Mouse (Mus musculus) thymus, postnatal 0 days (tissue): ENCODE results near the gene Susd6. TPM values are rescaled to one million over a fixed set of nuclear protein-coding genes. Genes with fewer than 3 reads are reported as not detected.

ENCODE experiments used
- DNase-seq: peaks from one replicate; pipeline ENCODE4 v3.0.0-alpha.2; 2015; ENCODE audit warnings: low spot score
- polyA plus RNA-seq: library from polyadenylated mRNA; unstranded; fragments of >200 nt; fragmentation: Nextera tagmentation; extraction: Ambion mirVana; gene quantifications from 2 replicates; pipeline ENCODE4 v1.2.1, GENCODE M21; 2015

The Susd6 gene
- polyA plus RNA-seq, 1 experiment from 2014 or later: 21.0 TPM

DNA sequence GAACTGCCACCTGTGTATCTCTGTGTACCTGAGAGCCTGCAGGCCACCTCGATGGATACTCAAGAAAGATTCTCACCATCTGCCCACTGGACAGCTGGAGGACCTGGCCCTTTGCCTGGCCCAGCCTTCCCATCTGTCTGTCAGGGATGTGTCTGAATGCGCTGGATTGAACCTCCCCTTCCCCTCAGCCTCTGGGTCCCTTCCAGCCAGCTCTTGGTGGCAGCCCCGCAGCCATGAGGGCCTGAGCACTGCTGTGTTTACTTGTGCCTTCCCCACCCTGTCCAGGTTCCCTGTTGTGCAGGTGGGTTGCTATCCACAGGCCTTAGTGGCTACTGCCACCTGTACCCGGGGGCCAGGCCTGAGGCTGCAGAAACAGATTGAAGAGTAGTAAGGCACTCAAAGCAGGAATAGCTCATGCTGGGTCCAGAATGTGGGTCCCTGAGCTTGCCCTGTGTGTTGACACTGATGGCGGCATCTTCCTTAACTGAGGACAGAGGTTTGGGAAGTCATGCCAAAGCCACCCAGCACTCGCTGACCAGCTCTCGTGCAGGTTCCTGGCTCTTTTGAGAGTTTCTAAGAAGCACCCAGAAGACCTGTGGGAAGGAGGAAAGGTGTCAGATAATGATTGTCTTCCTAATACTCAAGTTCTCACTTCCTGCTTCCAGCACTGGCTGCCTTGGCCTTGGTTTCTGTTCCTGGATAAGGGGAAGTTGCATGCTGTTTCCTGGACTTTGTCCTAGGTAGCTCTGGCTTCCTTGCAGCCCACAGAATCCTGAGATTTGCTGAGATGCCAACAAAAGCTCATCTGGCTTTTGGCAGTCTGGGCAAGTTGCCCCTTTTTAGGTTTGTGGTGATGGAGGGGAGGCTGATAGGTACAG lies 87.1 kb downstream of the Susd6 start:
- no peak for DNase-seq

DNA sequence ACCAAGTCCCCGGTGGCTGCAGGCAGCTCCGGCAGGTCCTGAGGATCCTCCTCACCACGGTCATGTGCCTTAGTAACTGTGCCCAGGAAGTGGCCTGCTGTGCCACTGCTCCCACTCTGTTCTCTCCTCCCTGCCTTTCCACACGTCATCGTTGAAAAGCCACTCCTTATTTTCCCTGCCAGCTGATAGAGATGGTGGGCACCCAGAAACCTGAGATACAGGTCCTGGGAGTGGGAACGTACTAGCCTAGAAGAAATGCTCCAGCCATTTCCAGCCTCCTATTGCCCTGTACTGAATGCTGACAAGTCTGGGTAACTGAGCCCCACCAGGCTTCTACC lies 87.8 kb downstream of the Susd6 start:
- no peak for DNase-seq

DNA sequence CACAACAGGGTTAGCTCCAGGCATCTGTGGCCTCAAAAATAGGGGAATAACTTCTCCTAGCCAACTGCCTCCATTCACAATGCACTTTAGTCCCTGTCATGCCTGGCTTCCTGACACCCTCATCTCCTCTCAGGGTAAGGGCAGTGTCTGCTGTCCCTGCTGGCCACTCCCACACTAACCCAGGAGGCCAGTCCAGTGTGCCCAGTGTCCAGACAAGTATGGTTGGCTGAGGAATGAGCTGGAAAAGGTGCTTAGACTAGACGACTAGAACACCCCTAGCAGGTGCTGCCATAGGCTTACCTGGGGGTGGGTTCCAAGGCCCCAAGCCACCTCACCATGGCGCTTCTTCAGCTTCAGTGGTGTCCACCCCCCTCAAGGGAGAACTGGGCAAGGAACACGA lies 88.3 kb downstream of the Susd6 start:
- DNase-seq: no peak

DNA sequence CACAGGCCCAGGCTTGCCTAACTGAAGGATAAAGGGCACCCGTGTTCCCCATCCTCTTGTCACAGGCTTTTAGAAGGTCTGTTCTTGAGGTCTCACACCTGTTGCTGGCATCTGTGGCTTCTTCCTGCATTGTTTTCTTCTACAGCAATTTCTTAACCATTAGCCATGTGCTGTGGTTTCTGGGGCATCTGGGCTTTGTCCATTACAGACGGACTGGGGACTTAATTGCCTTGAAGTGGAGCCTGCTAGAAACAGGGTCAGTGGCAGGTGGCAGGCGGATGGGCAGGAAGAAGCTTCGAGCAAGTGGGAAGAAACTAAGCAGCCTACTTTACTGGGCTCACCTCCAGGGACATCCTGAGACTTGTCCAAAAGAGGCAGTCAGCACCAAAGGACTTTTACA lies 89.0 kb downstream of the Susd6 start:
- no peak for DNase-seq

DNA sequence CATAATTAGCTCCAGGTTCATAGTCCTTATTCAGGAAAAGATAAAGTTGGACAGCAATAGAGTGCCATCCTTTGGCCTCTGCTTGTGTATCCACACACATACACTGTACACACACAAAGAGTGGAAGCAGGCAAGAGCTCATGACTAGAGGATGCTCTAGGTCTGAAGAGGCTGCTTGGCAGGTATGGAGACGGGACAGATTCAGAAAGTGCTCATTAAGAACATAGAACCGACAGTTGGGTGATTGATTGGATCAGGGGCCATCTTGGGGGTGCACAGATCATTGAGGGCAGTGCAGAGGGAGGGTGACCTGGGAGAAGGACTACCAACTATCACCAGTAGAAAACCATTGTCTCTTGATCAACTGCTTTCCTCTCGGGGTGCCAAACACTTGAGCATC lies 90.8 kb downstream of the Susd6 start:
- no peak for DNase-seq

DNA sequence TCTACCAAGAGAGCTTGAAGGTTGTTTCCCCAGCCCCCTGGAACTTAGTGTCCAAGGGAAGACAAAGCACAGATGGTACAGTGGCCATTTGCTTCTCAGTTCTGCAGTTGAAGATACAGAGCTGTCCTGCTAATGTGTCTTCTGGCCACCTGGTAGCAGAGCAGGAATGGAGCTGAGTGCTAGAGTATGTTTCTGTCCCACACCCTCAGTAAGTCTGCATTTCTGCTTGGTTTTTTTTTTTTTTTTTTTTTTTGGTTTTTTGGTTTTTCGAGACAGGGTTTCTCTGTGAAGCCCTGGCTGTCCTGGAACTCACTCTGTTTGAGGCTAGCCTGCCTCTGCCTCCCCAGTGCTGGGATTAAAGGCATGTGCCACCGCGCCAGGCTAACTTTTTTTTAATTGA lies 93.0 kb downstream of the Susd6 start:
- DNase-seq: no peak

DNA sequence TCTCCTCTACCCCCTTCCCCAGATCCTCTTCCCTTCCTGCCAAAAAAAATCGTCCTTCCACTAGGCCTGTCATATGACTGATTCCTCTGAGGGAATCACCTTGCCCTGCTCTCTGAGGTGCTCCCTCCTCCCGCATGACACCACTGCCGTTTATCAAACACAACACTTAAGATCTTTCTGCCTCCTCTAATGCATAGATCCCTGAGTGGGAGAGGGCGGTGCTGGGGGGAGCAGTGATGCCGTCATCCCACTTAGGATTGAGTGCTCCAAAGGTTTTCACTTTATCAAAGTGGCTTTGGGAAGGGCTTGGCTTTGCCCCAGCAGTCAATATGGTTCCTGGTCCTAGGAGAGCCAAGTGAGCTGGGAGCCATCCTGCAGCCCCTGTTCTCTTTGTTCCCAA lies 93.6 kb downstream of the Susd6 start:
- DNase-seq: no peak

DNA sequence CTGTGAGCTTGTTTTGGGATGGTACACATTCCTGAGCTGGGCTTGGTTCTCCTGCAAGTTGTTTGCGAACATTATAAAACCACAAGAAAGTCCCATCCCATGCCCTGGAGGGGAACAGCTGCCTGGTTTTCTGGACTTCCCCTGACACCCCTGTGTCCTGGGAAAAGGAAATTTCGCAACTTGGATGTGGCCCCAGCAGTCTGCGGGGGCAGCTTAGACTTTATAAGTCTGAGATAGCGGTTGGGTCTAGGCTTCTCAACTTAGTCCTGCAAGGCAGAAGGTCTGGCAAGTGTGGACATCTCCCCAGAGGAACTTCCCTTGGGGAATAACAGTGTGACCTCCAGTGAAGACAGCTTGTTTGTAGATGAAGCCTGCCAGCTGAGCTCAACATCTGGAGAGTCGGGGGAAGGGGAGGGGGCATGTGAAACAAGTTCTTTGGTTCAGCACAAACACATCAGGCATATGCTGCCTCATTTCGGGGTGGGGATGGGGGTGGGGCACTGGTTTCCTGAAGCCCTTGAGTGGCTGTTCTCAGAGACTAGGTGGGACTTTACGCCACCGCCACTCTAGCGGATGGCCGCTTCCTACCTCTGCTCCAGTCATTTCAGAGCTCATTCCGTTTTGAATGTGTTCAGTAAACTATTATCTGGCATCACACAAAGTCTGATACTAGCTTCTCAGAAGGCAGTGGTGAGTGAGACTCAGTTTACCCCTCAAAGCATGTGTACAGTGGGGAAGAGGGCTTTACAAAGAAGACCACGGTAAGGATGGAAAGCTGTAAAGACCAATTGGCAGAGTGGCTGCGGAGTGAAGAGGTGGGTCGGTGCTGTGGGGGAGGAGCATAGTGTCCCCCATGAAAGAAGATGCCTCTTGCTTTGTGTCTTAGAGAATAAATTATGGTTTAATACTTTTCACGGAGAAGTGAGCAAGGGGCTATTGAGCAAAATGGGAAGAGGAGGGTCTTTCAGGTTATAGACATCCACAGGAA lies 95.3 kb downstream of the Susd6 start:
- peak; percentile 81 for DNase-seq

DNA sequence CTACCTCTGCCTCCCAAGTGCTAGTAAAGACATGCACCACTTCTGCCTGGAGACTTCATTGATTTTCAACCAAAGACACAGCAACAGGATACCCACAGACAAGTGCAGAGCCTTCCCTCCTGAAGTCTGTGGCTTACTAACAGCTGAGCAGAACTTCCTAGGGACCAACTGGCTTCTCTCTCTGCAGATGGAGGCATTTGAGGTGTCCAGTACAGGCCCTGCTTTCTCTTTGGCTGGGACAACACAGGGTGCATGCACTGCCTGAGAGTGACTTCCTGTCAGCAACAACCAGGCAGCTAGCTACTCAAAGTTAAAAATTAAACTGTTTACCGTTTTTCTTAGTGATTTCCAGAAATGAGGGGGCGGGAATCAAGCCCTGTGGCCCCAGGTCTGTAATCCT lies 96.7 kb downstream of the Susd6 start:
- peak; percentile 14 for DNase-seq

DNA sequence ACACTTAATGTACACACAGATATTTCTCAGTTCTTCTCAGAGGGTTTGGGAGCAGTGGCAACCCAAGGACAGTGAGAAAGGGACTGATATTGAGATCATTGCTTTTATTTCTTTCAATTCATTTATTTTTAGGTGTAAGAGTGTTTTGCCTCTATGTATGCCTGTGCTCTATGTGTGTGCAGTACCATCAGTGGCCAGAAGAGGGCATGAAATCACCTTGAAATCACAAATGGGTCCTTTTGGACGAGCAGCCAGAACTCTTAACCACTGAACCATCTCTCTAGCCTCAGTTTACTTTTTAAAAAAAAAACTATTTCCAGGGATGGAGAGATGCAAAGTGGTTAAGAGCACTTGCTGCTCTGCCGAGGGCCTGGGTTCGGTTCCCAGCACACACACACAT lies 99.0 kb downstream of the Susd6 start:
- DNase-seq: no peak

DNA sequence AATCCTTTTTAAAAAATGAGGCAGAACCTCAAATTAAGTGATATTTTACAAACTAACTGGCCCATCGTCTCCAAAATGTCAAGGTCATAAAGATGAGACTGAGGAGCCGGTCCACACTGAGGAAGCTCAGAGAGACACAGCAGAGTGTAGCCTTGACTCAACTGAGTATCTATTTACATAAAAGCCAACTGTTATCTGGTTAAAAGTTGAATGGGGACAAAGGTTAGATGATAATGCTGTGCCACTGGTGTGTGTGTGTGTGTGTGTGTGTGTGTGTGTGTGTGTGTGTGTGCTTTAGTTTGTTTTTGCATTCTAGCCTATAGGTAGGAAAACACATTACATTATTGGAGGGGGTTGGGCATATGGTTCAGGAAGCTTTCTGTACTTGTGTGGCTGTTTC lies 100.8 kb downstream of the Susd6 start:
- no peak for DNase-seq

DNA sequence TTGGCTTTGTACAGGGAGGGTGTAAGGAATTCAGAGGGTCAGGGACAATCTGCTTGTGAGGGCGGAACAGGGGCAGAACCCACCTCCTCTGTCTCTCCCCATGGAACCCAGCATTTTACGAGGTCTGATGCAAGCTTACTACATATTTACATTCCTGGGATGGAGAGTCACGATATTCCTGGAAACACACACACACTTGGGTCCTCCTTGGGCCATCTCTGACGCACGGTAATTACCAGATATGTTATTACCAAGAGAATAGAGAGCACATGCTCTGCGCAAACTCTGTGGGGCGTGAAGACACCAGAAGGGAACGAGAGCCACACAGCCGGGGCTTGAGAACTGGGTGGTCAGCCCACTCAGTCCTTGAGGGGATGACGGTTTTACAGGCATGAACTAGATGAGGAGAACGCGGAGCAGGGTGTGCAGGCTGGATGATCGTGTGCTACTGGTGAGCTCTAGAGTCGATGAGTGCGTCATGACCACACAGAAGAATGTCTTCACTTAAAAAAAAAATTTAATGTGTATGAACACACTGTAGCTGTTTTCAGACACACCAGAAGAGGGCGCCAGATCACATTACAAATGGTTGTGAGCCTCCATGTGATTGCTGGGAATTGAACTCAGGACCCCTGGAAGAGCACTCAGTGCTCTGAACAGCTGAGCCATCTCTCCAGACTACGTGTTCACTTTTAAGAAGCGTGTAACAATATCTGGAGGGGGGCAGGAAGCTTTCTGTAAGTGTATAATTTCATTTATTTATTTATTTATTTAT lies 103.6 kb downstream of the Susd6 start:
- DNase-seq: no peak

DNA sequence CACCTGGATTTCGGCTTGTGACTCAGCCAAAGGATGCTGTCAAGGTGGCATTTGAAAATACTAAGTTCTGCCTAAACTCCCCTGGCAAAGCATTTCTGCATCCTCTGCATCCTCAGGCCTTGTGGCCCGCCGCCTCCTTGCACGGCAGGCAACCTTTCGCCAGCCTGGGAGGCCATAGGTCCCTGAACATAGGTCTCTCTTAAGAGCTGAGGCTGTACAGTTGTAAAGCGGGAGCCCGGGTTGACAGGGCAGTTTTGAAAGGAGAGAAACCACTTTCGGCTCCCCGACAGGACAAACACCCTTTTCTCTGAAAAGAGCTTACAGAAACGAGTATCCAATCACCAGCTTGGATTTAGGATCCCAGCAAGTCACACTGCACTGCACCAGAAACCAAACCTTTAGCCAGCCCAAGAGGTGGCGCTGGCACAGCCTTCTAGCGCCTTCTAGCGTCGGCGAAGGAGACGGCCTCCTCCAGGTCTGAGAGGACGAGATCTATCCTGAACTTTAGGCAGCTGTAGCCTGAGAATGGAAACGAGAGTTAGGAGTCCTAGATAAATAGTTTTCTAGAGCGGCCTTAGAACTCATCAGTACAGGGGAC lies 104.8 kb downstream of the Susd6 start:
- DNase-seq: peak; percentile 76

DNA sequence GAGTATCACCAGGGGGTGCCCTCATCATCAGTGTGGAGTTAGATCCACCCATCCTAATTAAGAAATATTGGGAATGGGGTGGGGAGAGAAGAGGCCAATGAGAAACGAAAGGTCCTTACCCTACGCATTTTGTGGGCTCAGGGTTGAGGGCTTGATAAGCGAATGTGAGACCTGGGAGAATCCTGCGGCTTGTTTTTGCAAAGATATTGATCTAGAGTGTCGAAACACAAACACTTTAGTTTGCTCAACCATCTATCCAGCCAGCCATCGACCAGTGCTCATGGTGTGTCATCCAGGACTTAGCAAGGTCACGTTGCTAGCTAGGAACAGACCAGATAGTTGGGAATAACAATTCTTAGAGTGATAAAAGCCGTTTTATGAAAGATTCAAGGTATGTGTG lies 119.3 kb downstream of the Susd6 start:
- no peak for DNase-seq

DNA sequence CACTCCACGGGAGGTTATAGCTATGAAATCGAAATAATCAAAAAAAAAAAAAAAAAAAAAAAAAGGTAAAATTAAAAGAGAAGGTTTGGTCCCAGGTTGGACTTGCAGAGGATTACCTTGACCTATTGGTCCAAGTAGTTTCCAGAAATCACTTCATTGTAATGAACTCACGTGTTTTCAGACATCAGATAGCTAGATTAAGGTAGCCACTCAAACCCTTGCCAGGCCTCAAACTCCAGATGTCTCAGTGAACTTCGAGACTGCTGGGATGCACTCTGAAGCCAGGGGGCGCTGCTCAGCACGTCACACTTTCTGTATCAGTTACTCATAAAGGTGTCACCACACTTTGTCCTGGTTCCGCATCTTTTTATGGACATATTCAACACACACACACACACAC lies 127.5 kb downstream of the Susd6 start:
- peak; percentile 49 for DNase-seq

DNA sequence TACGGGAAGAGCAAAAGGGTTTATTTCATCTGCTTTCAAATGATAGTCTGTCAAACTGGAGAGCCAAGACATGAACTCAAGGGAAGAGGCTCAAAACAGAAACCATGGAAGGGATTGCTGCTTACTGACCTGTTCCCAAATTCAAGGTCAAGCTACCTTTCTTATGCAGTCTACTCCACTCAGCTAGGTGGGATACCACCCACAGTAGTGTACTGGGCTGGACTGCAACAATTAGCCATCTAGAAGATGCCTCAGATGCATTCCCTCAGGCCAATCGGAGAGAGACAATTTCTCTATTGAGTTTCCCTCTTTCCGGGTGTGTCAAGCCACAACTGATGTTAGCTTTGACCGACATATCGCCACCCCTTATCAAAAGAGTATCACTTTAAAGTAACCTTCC lies 131.0 kb downstream of the Susd6 start:
- no peak for DNase-seq

DNA sequence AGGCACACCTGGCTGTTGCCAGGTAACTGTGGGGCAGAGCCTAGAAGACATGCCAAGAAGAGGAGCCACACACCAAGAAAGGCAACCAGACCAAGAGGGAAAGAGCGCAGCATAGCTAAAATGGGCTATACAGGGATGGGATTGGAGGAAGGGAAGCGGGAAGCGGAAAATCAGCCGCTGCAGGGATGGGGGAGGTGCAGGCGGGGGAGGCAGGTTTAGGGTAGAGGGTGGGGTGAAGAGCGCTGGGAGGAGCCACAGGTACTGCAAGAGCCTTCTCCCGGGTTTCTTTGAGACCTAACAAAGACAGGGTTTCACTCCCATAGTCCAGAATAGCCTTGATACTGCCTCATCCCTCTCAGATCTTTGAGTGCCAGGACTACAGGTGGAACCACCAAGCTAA lies 132.6 kb downstream of the Susd6 start:
- no peak for DNase-seq

DNA sequence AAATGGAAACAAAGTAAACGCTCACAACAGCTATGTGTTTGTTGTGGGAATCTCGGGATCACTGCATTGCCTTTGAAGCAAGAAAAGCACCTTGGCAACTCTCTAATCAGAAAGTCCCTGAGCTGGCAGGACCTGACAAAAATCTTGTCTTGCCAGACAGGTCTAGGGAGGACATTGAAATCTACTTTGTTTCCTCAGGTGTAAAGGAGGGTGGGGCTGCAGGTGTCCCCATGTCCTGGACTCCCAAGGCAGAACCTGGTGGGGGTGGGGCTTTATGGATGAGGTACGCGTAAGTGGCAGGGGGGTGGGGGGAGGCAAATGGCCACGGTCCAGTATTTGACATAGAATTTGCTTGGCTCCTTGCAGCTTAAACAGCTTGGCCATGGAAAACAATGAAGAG lies 133.3 kb downstream of the Susd6 start:
- DNase-seq: no peak

DNA sequence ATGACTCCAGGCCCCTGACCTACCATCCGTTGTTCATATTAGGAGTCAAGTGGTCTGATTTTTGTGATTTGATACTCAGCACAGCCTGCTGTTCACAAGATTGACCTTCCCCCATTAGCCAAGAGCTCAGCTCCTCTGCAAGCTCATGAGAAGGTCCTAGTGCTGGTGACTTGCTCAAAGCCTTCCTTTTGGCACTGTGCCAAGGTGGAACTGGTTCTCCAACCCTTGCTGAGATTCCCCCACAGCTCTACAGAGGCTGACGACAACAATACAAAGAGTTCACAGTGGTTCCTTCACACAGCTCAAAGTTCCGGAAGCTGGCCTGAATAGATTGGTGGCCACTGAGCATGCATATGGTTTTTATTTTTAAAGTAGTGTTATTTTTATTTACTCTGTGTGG lies 133.9 kb downstream of the Susd6 start:
- DNase-seq: no peak

DNA sequence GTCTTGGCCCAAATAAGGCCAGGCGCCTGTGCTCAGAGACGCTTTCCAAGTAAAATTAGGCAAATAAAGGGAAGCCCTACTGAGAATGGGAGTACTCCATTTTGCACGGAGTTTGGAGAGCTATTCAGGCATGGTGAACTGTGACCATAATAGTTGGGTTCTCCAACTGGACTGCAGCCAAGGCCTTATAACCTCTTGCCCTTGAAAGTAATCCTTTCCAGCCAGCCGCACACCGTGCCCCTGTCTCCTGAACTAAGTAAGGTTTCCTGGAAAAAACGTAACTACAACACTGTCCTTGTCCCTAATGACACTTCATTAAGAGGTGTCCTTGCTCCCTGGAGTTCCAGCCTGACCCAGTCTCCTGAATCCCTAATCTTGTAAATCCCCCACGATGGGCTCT lies 135.6 kb downstream of the Susd6 start:
- DNase-seq: no peak

DNA sequence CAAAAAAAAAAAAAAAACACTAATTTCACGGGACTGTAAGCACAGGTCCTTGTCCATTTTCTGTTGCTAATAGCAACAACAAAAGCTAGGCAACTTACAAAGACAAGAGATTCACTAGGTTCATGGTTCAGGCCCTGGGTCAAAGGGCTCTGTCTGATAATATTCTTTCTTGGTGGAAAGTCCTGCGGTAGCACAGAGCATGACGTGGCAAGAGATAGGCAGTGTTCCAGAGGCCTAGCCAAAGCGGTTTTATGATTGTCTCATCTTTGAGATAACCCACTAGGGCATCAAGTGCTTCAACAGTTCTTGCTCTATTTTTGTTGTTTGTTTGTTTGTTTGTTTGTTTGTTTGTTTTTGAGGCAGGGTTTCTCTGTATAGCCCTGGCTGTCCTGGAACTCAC lies 136.2 kb downstream of the Susd6 start:
- DNase-seq: no peak
